Mouse (Mus musculus): ENCODE data around the gene Nkiras1. TPM values are rescaled to one million over a fixed set of nuclear protein-coding genes. Genes with fewer than 3 reads are reported as not detected.

Gene Nkiras1
- total and polyA plus RNA-seq, 2 experiments from 2014 or later: 19.2 to 47.1 TPM

- no peak for ATAC-seq
- H3K4me2 ChIP-seq (ENCODE audit: low read depth): no peak overlapping the region
- WGBS: 64% methylated on average over 5 of the region's 5 CpGs
- H3K4me1 ChIP-seq (ENCODE audit: insufficient read depth): no peaks in the 10 kb centered on the region
- no peak for DNase-seq
- H3K9ac ChIP-seq: no peak overlapping the region
- H3K27ac ChIP-seq (ENCODE audit: low read depth, low read length): no peak overlapping the region
- no peak for TF ChIP-seq CTCF (IDR thresholded peaks at IDR 0.05; ENCODE audit: low read depth)
- H3K9me3 ChIP-seq (ENCODE audit: low read length): no peaks in the 10 kb centered on the region
- H3K4me3 ChIP-seq (ENCODE audit: low read depth, low read length): no peak overlapping the region
- H3K36me3 ChIP-seq (ENCODE audit: insufficient read depth): peaks cover 32% of the 10 kb centered on the region
- no peaks in the 10 kb centered on the region for H3K27me3 ChIP-seq (ENCODE audit: insufficient read depth, low read length)
Observed at GRCm38 (mm10) chr14:18280375-18280774, 9.4 kb downstream of the Nkiras1 start.

GRCm38 (mm10) chr14:18284581-18284980 lies 13.6 kb downstream of the Nkiras1 start:
- TF ChIP-seq CTCF (IDR thresholded peaks at IDR 0.05; ENCODE audit: low read depth): peak; percentile 62
- peak; percentile 58 for DNase-seq
- peak; percentile 64; the same call in 1 of the 2 replicates for ATAC-seq

GRCm38 (mm10) chr14:18285476-18285875 lies 14.5 kb downstream of the Nkiras1 start:
- DNase-seq (no peak), ATAC-seq (no peak)
- Histone ChIP-seq H3K4me2 (ENCODE audit: low read depth) (no peak overlapping the region), H3K9me3 (ENCODE audit: low read length) (no peaks in the 10 kb centered on the region), H3K9ac (no peak overlapping the region), H3K36me3 (ENCODE audit: insufficient read depth) (peaks cover 19% of the 10 kb centered on the region), H3K27me3 (ENCODE audit: insufficient read depth, low read length) (no peaks in the 10 kb centered on the region), H3K4me3 (ENCODE audit: low read depth, low read length) (no peak overlapping the region), H3K4me1 (ENCODE audit: insufficient read depth) (no peaks in the 10 kb centered on the region), H3K27ac (ENCODE audit: low read depth, low read length) (no peak overlapping the region)
- TF ChIP-seq CTCF (IDR thresholded peaks at IDR 0.05; ENCODE audit: low read depth): no peak
- 86% methylated on average over 3 of the region's 3 CpGs for WGBS

More at GRCm38 (mm10) chr14:18284581-18284980, 13.6 kb downstream of the Nkiras1 start:
- H3K27me3 ChIP-seq (ENCODE audit: insufficient read depth, low read length): no peaks in the 10 kb centered on the region
- H3K4me1 ChIP-seq (ENCODE audit: insufficient read depth): no peaks in the 10 kb centered on the region
- H3K4me2 ChIP-seq (ENCODE audit: low read depth): no peak overlapping the region
- WGBS: 79% methylated on average over 2 of the region's 2 CpGs
- no peaks in the 10 kb centered on the region for H3K9me3 ChIP-seq (ENCODE audit: low read length)
- H3K4me3 ChIP-seq (ENCODE audit: low read depth, low read length): no peak overlapping the region
- H3K9ac ChIP-seq: no peak overlapping the region
- H3K27ac ChIP-seq (ENCODE audit: low read depth, low read length): no peak overlapping the region
- H3K36me3 ChIP-seq (ENCODE audit: insufficient read depth): peaks cover 24% of the 10 kb centered on the region

GRCm38 (mm10) chr14:18286441-18286840 lies 15.5 kb downstream of the Nkiras1 start:
- WGBS: 95% methylated on average over 2 of the region's 2 CpGs
- no peak overlapping the region for H3K4me2 ChIP-seq (ENCODE audit: low read depth)
- no peak overlapping the region for H3K4me3 ChIP-seq (ENCODE audit: low read depth, low read length)
- no peak overlapping the region for H3K27ac ChIP-seq (ENCODE audit: low read depth, low read length)
- H3K9ac ChIP-seq: no peak overlapping the region
- DNase-seq (no peak), ATAC-seq (no peak)
- no peaks in the 10 kb centered on the region for H3K4me1 ChIP-seq (ENCODE audit: insufficient read depth)
- no peaks in the 10 kb centered on the region for H3K9me3 ChIP-seq (ENCODE audit: low read length)
- no peaks in the 10 kb centered on the region for H3K27me3 ChIP-seq (ENCODE audit: insufficient read depth, low read length)
- peaks cover 16% of the 10 kb centered on the region for H3K36me3 ChIP-seq (ENCODE audit: insufficient read depth)
- no peak for TF ChIP-seq CTCF (IDR thresholded peaks at IDR 0.05; ENCODE audit: low read depth)

- no peak overlapping the region for H3K27ac ChIP-seq (ENCODE audit: low read depth, low read length)
- WGBS: 83% methylated on average over 2 of the region's 2 CpGs
- H3K27me3 ChIP-seq (ENCODE audit: insufficient read depth, low read length): no peaks in the 10 kb centered on the region
- H3K4me1 ChIP-seq (ENCODE audit: insufficient read depth): no peaks in the 10 kb centered on the region
- DNase-seq (no peak), ATAC-seq (no peak)
- no peak for TF ChIP-seq CTCF (IDR thresholded peaks at IDR 0.05; ENCODE audit: low read depth)
- no peak overlapping the region for H3K9ac ChIP-seq
- H3K4me2 ChIP-seq (ENCODE audit: low read depth): no peak overlapping the region
- peaks cover 6% of the 10 kb centered on the region; the same call in 1 of the 2 replicates for H3K36me3 ChIP-seq (ENCODE audit: insufficient read depth)
- H3K4me3 ChIP-seq (ENCODE audit: low read depth, low read length): no peak overlapping the region
- H3K9me3 ChIP-seq (ENCODE audit: low read length): no peaks in the 10 kb centered on the region
Observed at GRCm38 (mm10) chr14:18287391-18287790, 16.5 kb downstream of the Nkiras1 start.

- TF ChIP-seq CTCF (IDR thresholded peaks at IDR 0.05; ENCODE audit: low read depth): no peak
- no peaks in the 10 kb centered on the region for H3K27me3 ChIP-seq (ENCODE audit: insufficient read depth, low read length)
- no peak overlapping the region for H3K4me2 ChIP-seq (ENCODE audit: low read depth)
- no peak for DNase-seq
- no peak overlapping the region for H3K4me3 ChIP-seq (ENCODE audit: low read depth, low read length)
- no peak for ATAC-seq
- H3K27ac ChIP-seq (ENCODE audit: low read depth, low read length): no peak overlapping the region
- no peak overlapping the region for H3K9ac ChIP-seq
- H3K36me3 ChIP-seq (ENCODE audit: insufficient read depth): no peaks in the 10 kb centered on the region
- WGBS: 96% methylated on average over 3 of the region's 3 CpGs
- H3K9me3 ChIP-seq (ENCODE audit: low read length): no peaks in the 10 kb centered on the region
- no peaks in the 10 kb centered on the region for H3K4me1 ChIP-seq (ENCODE audit: insufficient read depth)
Observed at GRCm38 (mm10) chr14:18292111-18292510, 21.2 kb downstream of the Nkiras1 start.

- no peaks in the 10 kb centered on the region for H3K4me1 ChIP-seq (ENCODE audit: insufficient read depth)
- no peaks in the 10 kb centered on the region for H3K9me3 ChIP-seq (ENCODE audit: low read length)
- H3K27me3 ChIP-seq (ENCODE audit: insufficient read depth, low read length): no peaks in the 10 kb centered on the region
- H3K36me3 ChIP-seq (ENCODE audit: insufficient read depth): no peaks in the 10 kb centered on the region
- no peak overlapping the region for H3K4me3 ChIP-seq (ENCODE audit: low read depth, low read length)
- 88% methylated on average over 3 of the region's 3 CpGs for WGBS
- no peak for ATAC-seq
- H3K4me2 ChIP-seq (ENCODE audit: low read depth): no peak overlapping the region
- no peak overlapping the region for H3K27ac ChIP-seq (ENCODE audit: low read depth, low read length)
- no peak overlapping the region for H3K9ac ChIP-seq
- no peak for TF ChIP-seq CTCF (IDR thresholded peaks at IDR 0.05; ENCODE audit: low read depth)
- DNase-seq: no peak
Observed at GRCm38 (mm10) chr14:18292578-18292977, 21.6 kb downstream of the Nkiras1 start.

Measured in forebrain, postnatal 0 days (tissue).